Mouse (Mus musculus) c-Kit-positive CD71-negative TER-119-negative erythroid progenitor cells, embryonic 14.5 days (primary cell): ENCODE measurements around the gene Idi1.
"Not testable (repeated sequence)": the region's sequence is repeated elsewhere in the genome, so short reads cannot be mapped to it uniquely, and the experiment has no call there.

Experiments used
- DNase-seq: peaks from one replicate; pipeline ENCODE4 v3.0.0-alpha.2; 2013; ENCODE audit warnings: low read depth

The Idi1 gene

DNA sequence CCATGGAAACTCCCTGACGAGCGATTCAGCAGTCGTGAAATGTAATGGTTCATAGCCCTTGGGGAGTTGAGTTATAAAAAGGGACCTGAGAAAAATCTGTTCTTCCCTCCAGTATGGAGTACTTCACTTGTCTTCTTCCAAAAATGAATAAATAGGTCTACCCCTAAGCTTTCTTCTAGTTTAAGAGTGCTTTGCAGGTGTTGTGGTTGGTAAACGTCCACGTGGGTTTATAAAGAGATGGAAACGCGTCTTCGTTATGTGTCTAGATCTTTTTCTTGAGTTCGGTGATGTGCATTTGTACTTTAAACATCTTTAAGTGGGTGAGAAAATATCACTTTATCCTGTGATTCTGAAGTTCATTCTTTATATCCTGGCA lies 872 bp downstream of the Idi1 start:
- DNase-seq = no peak

DNA sequence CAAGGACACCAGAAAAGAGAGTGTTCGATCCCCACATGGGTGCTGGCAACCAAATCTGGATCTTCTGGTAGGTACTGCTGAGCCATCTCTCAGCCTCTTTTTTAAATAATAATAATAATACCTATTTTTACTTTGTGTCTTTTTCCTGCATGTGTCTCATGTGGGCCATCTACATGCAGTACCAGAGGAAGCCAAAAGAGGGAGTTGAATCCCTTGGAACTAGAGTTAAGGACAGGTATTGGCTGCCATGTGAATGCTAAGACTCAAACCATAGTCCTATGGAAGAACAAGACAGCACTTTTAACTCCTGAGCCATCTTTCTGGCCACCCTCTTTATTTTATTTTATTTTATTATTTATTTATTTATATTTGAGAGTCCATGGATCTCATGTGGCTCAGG lies 3.3 kb downstream of the Idi1 start:
- DNase-seq = peak; percentile 56

DNA sequence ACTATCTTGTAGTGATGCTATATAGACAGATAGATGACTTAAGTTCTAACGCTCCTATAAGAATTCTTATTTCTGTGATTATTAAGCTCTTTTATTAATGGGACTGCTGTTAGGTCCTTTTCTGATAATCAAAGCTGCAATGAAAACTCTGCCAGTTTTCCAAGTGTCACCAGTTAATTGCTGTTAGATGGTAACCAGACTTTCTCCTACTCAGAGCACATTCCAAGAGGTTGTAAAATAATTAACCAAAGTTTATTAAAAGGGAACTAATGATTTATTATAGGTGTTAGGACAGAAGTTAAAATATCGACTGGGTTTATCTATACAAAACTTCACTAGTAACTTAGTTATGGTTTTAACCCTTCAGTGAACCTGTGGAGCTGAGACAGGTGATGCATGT lies 20.7 kb downstream of the Idi1 start:
- not testable (repeated sequence) for DNase-seq

DNA sequence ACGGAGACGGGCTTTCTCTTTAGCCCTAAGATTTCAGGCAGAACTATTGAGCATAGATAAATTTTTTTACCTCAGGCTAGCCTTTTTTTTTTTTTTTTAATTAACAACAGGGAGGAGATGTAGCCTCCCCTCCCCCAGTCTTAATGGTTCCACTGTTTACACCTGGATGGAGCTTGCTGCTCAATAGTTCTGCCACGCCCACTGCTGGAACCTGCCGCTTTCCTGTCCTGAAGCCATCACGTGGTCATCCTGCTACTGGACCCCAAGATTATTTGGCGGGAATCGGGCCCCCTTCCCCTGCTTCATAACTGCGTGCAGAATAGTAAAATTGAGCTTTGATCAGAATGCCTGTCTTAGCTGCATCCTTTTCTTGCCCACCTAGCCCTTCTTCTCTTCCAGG lies 28.6 kb downstream of the Idi1 start:
- not testable (repeated sequence) for DNase-seq

DNA sequence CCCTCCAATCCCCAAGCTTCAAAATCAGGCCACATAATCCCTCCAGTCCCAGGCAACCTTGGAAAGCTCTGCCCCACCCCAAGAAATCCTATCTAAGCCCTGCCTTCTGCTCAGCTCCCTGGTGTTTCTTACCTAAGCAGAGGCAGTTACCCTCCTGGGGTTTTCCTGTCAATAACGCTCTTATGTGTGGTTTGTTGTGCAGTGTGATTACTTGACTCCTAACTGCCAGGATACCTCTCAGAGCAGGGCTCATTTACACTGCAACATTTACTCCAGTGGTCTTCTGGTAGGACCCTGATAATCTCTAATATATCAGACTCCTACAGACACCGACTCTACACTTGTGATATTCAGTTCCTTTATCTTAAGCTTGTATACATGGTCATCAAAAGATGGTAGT lies 48.2 kb downstream of the Idi1 start:
- no peak for DNase-seq

DNA sequence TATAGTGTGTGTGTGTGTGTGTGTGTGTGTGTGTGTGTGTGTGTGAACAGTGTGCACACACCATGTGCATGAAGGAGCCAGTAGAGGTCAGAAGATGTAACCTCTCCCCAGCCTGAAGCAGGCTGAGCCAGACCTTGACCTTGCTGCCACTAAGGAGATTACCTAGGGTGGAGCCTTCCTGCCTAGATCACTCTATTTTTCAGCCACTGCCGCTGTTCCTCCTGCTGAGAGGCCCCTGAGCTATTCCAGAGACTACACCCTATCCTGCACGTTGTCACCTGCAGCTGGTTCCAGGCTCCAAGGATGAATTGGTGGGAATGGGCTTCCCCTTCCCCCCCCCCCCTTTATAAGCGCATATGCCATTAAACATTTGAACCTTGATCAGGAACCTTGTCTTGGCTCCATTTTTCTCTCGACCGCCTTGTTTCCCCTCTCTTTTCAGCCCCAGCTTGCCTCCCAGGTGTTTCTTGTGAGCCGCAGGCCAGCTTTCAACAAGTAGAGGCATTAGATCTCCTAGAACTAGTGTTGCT lies 52.4 kb downstream of the Idi1 start:
- not testable (repeated sequence) for DNase-seq

GRCm38 (mm10) chr13:8941110-8941509 lies 55.8 kb downstream of the Idi1 start:
- DNase-seq = not testable (repeated sequence)

DNA sequence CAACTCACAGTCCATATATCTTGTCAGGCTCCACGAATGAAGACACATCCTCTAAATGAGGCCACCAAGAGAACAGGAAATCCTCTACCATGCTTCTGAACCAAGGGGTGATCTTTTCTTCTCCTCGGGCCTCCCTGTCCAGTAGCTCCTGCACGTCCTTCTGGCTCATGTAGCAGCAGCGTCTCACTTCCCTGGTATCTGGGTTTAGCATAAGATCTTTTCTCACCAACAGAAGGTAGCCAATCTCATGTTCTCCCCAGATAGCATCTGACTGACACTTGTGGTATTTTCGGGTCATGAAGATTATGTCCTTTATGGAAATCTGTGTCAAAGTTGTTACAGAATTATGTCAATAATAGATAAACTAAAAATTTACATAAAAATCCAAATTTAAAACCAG lies 56.4 kb downstream of the Idi1 start:
- not testable (repeated sequence) for DNase-seq
